Mouse (Mus musculus): Measurements from ENCODE around the gene Aldh1l1.

Gene Aldh1l1

GRCm38 (mm10) chr6:90551251-90551650, 65.0 kb downstream of the Aldh1l1 start:
- DNase-seq, result no peak

- no peak for DNase-seq
These were observed 67.0 kb downstream of the Aldh1l1 start for GRCm38 (mm10) chr6:90553197-90553596.

- DNase-seq, result no peak
These were observed 67.5 kb downstream of the Aldh1l1 start for GRCm38 (mm10) chr6:90553682-90554081.

GRCm38 (mm10) chr6:90556534-90557058, 70.4 kb downstream of the Aldh1l1 start:
- DNase-seq, result no peak

GRCm38 (mm10) chr6:90557077-90557476, 70.8 kb downstream of the Aldh1l1 start:
- no peak for DNase-seq

GRCm38 (mm10) chr6:90557829-90558693, 71.8 kb downstream of the Aldh1l1 start:
- DNase-seq, result no peak

- no peak for DNase-seq
These were observed 74.3 kb downstream of the Aldh1l1 start for GRCm38 (mm10) chr6:90560390-90561058.

- peak; percentile 21 to 46 for DNase-seq
These were observed 75.1 kb downstream of the Aldh1l1 start for GRCm38 (mm10) chr6:90561234-90561781.

- no peak for DNase-seq
These were observed 78.0 kb downstream of the Aldh1l1 start for GRCm38 (mm10) chr6:90564240-90564639.

GRCm38 (mm10) chr6:90565357-90566215, 79.4 kb downstream of the Aldh1l1 start:
- no peak for DNase-seq

GRCm38 (mm10) chr6:90567486-90567885, 81.3 kb downstream of the Aldh1l1 start:
- no peak for DNase-seq

GRCm38 (mm10) chr6:90567928-90568327, 81.7 kb downstream of the Aldh1l1 start:
- no peak for DNase-seq

- DNase-seq, result peak; percentile 56
These were observed 82.5 kb downstream of the Aldh1l1 start for GRCm38 (mm10) chr6:90568721-90569120.

GRCm38 (mm10) chr6:90569736-90570383, 83.6 kb downstream of the Aldh1l1 start:
- DNase-seq, result no peak

GRCm38 (mm10) chr6:90570392-90570791, 84.2 kb downstream of the Aldh1l1 start:
- DNase-seq, result peak; percentile 53 to 69

- peak; percentile 92 for DNase-seq
These were observed 89.1 kb downstream of the Aldh1l1 start for GRCm38 (mm10) chr6:90575261-90575715.

GRCm38 (mm10) chr6:90578174-90578573, 91.9 kb downstream of the Aldh1l1 start:
- DNase-seq, result no peak

- DNase-seq, result no peak
These were observed 96.1 kb downstream of the Aldh1l1 start for GRCm38 (mm10) chr6:90582331-90582730.

- DNase-seq, result no peak
These were observed 101.9 kb downstream of the Aldh1l1 start for GRCm38 (mm10) chr6:90588113-90588512.

GRCm38 (mm10) chr6:90590707-90591106, 104.5 kb downstream of the Aldh1l1 start:
- no peak for DNase-seq

GRCm38 (mm10) chr6:90594972-90595371, 108.7 kb downstream of the Aldh1l1 start:
- no peak for DNase-seq

GRCm38 (mm10) chr6:90597060-90597459, 110.8 kb downstream of the Aldh1l1 start:
- no peak for DNase-seq
